Mouse (Mus musculus) neural tube, embryonic 12.5 days (tissue): ENCODE data around the gene Slc22a16. TPM values are rescaled to one million over a fixed set of nuclear protein-coding genes. Genes with fewer than 3 reads are reported as not detected.

Experiments
- ATAC-seq: fragments of 200-750 bp; cut with Nextera tagmentation; 2 replicates; pipeline ENCODE4 v1.8.0; 2017; ENCODE audit warnings: low read depth, mild to moderate bottlenecking, moderate TSS enrichment, moderate library complexity; ENCODE audit not compliant: low FRiP score
- H3K27ac ChIP-seq: fragments of 300-500 bp; sonication (generic); 2 replicates; pipeline ENCODE4 v1.5.1; 2016
- H3K27me3 ChIP-seq: fragments of 300-500 bp; sonication (generic); replicated peaks from 2 replicates; pipeline ENCODE4 v1.6.1; 2016; ENCODE audit warnings: mild to moderate bottlenecking
- H3K36me3 ChIP-seq: fragments of 300-500 bp; sonication (generic); 2 replicates; pipeline ENCODE4 v1.6.1; 2016; ENCODE audit warnings: mild to moderate bottlenecking
- H3K4me1 ChIP-seq: fragments of 300-500 bp; sonication (generic); 2 replicates; pipeline ENCODE4 v1.6.1; 2016
- H3K4me2 ChIP-seq: fragments of 300-500 bp; sonication (generic); replicated peaks from 2 replicates; pipeline ENCODE4 v1.6.1; 2016; ENCODE audit warnings: mild to moderate bottlenecking
- H3K4me3 ChIP-seq: fragments of 300-500 bp; sonication (generic); 2 replicates; pipeline ENCODE4 v1.5.1; 2016
- H3K9ac ChIP-seq: fragments of 300-500 bp; sonication (generic); 2 replicates; pipeline ENCODE4 v1.6.1; 2016; ENCODE audit warnings: mild to moderate bottlenecking
- H3K9me3 ChIP-seq: fragments of 300-500 bp; sonication (generic); 2 replicates; pipeline ENCODE4 v1.6.1; 2016; ENCODE audit warnings: mild to moderate bottlenecking
- WGBS: fragments of 180-500 bp; shearing (Covaris S2); methylation state at CpG from one replicate; pipeline ENCODE4 v1.1.7; 2016; 5-methylcytosine and 5-hydroxymethylcytosine counted together
- polyA plus RNA-seq: library from polyadenylated mRNA; unstranded; fragments of >200 nt; fragmentation: Nextera tagmentation; extraction: Ambion mirVana; gene quantifications from 2 replicates; pipeline ENCODE4 v1.2.1, GENCODE M21; 2016

Gene Slc22a16
- polyA plus RNA-seq, 1 experiment from 2014 or later: not detected

DNA sequence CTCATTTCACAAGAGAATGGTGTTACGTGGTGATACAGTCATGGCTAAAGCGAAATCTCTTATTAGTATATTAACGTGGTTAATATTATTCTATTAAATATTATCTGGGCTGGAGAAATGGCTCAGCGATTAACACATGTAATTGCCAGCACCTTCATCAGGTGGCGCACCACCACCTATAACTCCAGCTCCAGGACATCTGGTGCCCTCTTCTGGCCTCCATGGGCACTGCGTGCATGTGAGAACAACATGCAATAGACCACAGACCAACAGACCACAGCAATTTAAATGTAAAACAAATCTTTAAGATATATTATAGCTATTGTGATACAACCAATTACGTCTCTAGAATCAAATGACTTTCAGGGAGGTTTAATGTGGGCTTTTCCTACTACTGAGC is 59.0 kb downstream of the Slc22a16 start:
- 77% methylated on average over 7 of the region's 7 CpGs for WGBS
- no peak overlapping the region for H3K27ac ChIP-seq

DNA sequence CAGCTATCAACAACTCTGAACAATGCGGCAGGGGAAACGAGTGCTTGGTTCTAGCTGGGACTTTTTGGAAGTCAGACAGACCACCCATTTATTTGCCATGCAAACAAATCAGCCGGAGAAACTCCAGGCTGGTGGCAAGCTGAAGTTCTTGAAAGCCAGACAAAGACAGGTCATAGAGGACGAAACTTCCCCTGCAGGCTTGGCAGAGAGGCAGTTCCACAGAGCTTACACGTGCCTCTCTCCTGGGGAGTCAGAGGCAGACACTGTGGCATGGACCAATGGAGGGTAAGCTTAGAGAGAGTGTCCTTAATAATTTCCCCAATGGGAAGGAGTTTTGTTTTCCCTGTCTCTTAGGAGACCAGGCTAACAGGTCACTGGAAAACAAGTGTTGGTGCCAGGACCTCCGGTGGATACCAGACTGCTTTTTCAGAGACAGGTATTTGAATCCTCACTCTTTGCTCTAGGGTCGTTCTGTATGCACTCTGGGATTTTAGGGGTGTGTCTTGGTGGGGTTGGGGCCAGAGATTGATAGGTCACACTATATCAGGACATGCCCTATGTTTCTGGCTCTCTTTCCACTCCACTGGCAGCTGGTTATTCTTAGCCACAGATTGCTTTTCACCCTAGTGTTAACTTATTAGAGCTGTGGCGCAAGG is 59.6 kb downstream of the Slc22a16 start, which contains the start of gene Ddo:
Gene Ddo (plus strand): TSS at position 356 of the 656 bp plus-strand sequence.
- H3K27me3 ChIP-seq: no peaks in the 10 kb centered on the region
- WGBS: 81% methylated on average over 8 of the region's 8 CpGs
- ATAC-seq: no peak
- H3K9me3 ChIP-seq: no peaks in the 10 kb centered on the region; the same call in 1 of the 2 replicates
- no peaks in the 10 kb centered on the region for H3K36me3 ChIP-seq
- no peak within 1 kb of the TSS for H3K27ac ChIP-seq
- H3K4me2 ChIP-seq: no peak within 1 kb of the TSS
- no peaks in the 10 kb centered on the region for H3K4me1 ChIP-seq
- no peak within 1 kb of the TSS for H3K4me3 ChIP-seq
- no peak within 1 kb of the TSS for H3K9ac ChIP-seq

More for the DNA sequence above, 59.0 kb downstream of the Slc22a16 start:
- H3K4me3 ChIP-seq: no peak overlapping the region
- H3K9me3 ChIP-seq: no peaks in the 10 kb centered on the region; the same call in 1 of the 2 replicates
- H3K4me2 ChIP-seq: no peak overlapping the region
- no peaks in the 10 kb centered on the region for H3K27me3 ChIP-seq
- H3K9ac ChIP-seq: no peak overlapping the region
- ATAC-seq: no peak
- H3K36me3 ChIP-seq: no peaks in the 10 kb centered on the region
- no peaks in the 10 kb centered on the region for H3K4me1 ChIP-seq

DNA sequence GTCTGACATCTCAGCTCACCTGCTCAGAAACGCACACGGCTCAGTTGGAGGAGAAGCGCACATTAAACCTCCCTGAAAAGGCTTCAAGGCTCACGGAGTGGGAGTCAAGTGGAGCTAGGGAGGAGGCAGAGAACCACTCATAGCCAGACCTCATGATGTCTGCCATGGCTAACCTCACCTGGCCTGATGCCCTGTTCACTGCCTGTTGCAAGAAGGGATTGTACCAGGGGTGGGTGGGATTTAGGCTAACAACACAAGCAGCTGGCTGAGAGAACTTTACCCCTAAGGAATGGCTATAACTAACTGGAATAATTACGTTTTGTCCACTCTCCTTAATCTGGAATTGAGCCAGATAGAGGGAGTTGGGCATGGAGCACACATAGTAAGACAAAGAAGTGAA is 60.3 kb downstream of the Slc22a16 start:
- H3K36me3 ChIP-seq: no peaks in the 10 kb centered on the region
- H3K4me1 ChIP-seq: no peaks in the 10 kb centered on the region
- no peak for ATAC-seq
- H3K4me3 ChIP-seq: no peak overlapping the region
- H3K4me2 ChIP-seq: no peak overlapping the region
- H3K27ac ChIP-seq: no peak overlapping the region
- no peaks in the 10 kb centered on the region for H3K27me3 ChIP-seq
- H3K9me3 ChIP-seq: no peaks in the 10 kb centered on the region; the same call in 1 of the 2 replicates
- H3K9ac ChIP-seq: no peak overlapping the region
- WGBS: 85% methylated on average over 5 of the region's 5 CpGs

DNA sequence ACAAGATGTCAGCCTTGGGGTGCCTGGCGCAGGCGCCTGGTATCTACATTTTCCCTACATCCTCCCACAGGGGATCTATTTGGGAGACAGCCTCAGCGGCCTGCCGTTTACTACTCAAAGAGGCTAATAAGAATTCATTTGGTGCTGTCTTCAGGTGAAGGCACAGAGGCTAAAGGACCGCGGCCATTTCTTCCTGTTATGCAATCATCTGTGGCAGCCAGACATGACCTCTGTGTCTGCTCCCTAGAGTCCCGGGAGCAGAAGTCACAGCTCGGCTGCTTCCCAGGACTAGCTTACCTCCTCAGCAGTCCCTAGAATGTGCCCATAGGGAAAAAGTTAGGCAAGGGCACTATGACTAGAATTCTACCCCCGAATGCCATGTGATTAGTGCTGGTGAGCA is 60.8 kb downstream of the Slc22a16 start:
- Histone ChIP-seq H3K4me3 (no peak overlapping the region), H3K4me2 (no peak overlapping the region), H3K36me3 (no peaks in the 10 kb centered on the region), H3K27me3 (no peaks in the 10 kb centered on the region), H3K4me1 (no peaks in the 10 kb centered on the region), H3K9ac (no peak overlapping the region), H3K27ac (no peak overlapping the region), H3K9me3 (no peaks in the 10 kb centered on the region; the same call in 1 of the 2 replicates)
- ATAC-seq: no peak
- 78% methylated on average over 9 of the region's 9 CpGs for WGBS

DNA sequence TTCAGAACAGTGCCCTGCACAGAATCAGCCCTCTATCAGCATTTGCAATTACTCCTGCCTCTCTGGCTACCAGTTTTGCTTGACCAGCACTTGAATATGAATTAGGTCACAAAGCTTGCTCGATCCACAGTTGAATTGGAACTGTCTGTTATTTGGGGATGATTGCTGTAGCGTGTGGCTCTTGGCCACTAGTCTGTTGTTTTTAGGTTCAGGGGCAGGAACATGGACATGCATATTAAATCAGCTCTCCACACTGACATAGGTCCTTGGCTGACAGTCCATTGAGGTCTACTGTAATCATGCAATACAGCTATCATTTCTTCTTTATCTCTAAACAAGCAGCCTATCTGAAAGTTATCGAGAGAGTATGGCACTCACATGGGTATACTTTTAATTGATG is 62.0 kb downstream of the Slc22a16 start:
- H3K9me3 ChIP-seq: no peaks in the 10 kb centered on the region; the same call in 1 of the 2 replicates
- no peaks in the 10 kb centered on the region for H3K27me3 ChIP-seq
- WGBS: 89% methylated on average over 3 of the region's 3 CpGs
- no peak for ATAC-seq
- H3K9ac ChIP-seq: no peak overlapping the region
- H3K27ac ChIP-seq: no peak overlapping the region
- no peaks in the 10 kb centered on the region for H3K4me1 ChIP-seq
- no peak overlapping the region for H3K4me3 ChIP-seq
- no peaks in the 10 kb centered on the region for H3K36me3 ChIP-seq
- H3K4me2 ChIP-seq: no peak overlapping the region

DNA sequence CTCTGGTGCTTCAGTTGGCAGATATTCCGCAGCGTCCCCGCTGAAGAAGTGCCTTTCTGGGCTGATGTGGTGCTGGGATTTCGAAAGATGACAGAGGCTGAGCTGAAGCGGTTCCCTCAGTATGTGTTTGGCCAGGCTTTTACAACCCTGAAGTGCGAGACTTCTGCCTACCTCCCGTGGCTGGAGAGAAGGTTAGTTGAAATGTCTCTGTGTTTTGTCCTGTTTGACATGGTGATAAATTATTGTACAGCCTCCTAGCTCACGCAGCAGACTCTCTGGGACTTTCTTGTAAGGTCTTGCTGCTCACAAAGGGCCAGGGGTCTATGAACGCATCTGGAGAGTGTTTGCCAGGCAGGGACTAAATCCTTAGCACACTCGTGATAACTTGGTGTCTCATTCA is 67.2 kb downstream of the Slc22a16 start:
- Histone ChIP-seq H3K4me1 (peaks cover 16% of the 10 kb centered on the region), H3K4me2 (no peak overlapping the region), H3K27ac (no peak overlapping the region), H3K36me3 (no peaks in the 10 kb centered on the region), H3K9me3 (no peaks in the 10 kb centered on the region), H3K27me3 (no peaks in the 10 kb centered on the region), H3K4me3 (no peak overlapping the region), H3K9ac (no peak overlapping the region)
- 31% methylated on average over 10 of the region's 10 CpGs for WGBS
- no peak for ATAC-seq

DNA sequence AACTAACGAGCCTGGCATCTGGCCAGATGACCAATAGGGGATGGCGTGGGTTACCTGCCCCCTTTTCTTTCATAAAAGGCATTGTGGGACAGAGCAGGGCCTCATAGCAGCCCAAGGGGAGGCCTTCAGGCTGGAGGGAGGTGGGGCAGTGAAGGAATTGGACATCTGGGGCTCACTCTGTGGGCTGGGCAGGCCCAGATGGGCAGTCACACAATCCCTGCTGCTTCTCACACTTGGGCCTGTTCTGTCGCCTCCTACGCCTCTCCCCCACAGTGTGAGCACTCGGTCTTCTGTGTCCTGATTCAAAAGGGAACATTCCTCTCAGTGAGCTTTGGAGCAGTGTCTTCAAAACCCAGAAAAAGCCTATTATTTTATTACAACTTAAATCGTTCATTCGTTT is 68.1 kb downstream of the Slc22a16 start:
- no peak overlapping the region for H3K4me2 ChIP-seq
- 42% methylated on average over 7 of the region's 7 CpGs for WGBS
- no peak overlapping the region for H3K4me3 ChIP-seq
- ATAC-seq: no peak
- H3K36me3 ChIP-seq: no peaks in the 10 kb centered on the region
- no peaks in the 10 kb centered on the region for H3K27me3 ChIP-seq
- peaks cover 16% of the 10 kb centered on the region for H3K4me1 ChIP-seq
- H3K9me3 ChIP-seq: no peaks in the 10 kb centered on the region
- H3K9ac ChIP-seq: no peak overlapping the region
- no peak overlapping the region for H3K27ac ChIP-seq

DNA sequence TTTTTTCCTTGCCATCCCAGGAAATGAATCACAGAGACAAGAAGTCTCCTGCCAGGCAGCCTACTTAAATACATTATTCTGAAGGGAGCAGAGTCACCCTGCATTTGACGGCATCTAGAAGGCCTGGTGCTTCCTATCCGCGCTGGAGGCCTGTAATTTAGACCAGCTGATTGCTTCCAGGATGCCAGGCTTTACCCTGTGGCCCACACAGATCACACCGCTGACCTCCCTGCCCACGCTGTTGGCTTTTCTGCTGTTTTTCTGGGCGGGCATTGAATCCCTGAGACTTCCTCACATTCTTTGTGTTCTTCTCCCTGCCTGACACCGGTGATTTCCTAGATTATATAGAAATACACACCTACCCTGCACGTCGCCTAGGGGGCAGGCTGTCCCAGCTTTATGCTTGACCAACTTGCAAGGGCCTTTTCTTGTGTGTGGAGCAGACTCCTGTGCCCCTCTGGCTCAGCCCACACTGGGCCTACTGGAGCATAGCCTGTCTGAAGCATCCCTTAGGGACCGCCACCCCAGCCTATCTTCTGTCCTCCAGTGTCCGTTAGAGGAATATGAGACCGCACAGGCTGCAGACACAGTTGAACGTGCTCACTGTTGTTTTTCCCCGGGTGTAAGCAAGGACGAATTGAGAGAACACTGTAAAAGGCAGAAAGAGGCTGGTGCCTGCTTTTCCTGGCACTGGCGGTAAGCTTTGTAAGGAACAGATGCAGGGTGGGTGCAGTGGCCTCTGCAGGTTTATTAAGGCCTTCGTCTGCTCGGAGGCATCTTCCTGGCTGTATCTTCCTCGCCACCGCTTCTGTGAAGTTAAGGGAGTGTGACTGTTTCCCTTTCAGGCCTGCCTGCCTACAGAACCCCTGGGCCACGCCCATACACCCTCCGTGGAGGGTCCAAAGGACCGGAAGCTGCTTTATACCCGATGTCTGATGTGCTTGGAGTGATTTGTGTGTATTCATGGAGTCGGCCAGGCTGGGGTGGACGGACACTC is 69.0 kb downstream of the Slc22a16 start:
- Histone ChIP-seq H3K36me3 (no peaks in the 10 kb centered on the region), H3K4me3 (no peak overlapping the region), H3K4me1 (peaks cover 16% of the 10 kb centered on the region), H3K9ac (0 out of 2 replicates have a peak overlapping the region, but pooled peaks have one; percentile 5), H3K9me3 (no peaks in the 10 kb centered on the region), H3K4me2 (no peak overlapping the region), H3K27ac (no peak overlapping the region), H3K27me3 (no peaks in the 10 kb centered on the region)
- peak; percentile 78 for ATAC-seq
- WGBS: 53% methylated on average over 26 of the region's 26 CpGs

DNA sequence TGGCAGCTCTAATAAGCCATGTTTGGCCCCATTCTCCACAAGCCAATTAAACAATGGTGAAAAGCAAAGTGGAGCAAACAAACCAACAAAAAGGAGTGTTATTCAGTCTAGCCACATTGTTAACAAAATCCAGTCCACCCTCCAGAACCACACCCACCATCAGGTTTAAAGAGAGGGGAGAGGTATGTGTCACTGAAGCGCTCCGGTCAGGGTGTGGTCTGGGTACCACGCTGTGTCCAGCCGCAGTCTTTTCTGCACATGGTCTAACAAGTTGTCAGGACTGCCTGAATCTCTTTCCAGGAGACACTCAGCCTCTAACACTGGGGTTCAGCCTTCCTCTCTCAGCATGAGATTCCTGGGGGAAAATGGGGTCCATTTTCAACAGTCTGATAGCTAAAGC is 70.3 kb downstream of the Slc22a16 start:
- H3K4me1 ChIP-seq: peaks cover 16% of the 10 kb centered on the region
- no peak for ATAC-seq
- no peaks in the 10 kb centered on the region for H3K9me3 ChIP-seq
- 89% methylated on average over 4 of the region's 4 CpGs for WGBS
- no peak overlapping the region for H3K4me2 ChIP-seq
- no peak overlapping the region for H3K27ac ChIP-seq
- no peak overlapping the region for H3K4me3 ChIP-seq
- H3K27me3 ChIP-seq: no peaks in the 10 kb centered on the region
- no peaks in the 10 kb centered on the region for H3K36me3 ChIP-seq
- H3K9ac ChIP-seq: no peak overlapping the region

DNA sequence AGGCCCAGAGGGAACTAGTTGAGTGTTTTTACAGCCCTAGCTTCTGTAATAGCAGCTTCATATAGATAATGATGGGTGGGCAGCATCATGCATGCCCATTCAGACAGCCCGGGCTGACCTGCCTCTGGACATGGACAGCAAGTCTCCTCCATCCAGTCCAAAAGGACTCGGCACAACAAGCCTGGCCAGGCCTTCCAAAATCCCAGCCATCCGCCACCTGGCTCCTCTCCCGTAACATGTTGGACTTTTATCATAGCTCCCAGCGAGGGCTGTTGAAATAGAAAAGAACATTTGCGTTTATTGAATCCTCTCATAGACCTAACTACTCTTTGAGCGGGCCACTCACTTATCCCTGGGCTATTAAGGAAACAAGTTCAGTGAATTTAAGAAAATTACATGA is 71.8 kb downstream of the Slc22a16 start:
- no peak overlapping the region for H3K4me3 ChIP-seq
- H3K4me2 ChIP-seq: no peak overlapping the region
- 0 out of 2 replicates have a peak, but pooled peaks cover 6% of the 10 kb centered on the region for H3K9me3 ChIP-seq
- peaks cover 16% of the 10 kb centered on the region for H3K4me1 ChIP-seq
- no peaks in the 10 kb centered on the region for H3K27me3 ChIP-seq
- no peak overlapping the region for H3K27ac ChIP-seq
- H3K36me3 ChIP-seq: no peaks in the 10 kb centered on the region
- H3K9ac ChIP-seq: no peak overlapping the region
- ATAC-seq: no peak
- WGBS: 90% methylated on average over 7 of the region's 7 CpGs

DNA sequence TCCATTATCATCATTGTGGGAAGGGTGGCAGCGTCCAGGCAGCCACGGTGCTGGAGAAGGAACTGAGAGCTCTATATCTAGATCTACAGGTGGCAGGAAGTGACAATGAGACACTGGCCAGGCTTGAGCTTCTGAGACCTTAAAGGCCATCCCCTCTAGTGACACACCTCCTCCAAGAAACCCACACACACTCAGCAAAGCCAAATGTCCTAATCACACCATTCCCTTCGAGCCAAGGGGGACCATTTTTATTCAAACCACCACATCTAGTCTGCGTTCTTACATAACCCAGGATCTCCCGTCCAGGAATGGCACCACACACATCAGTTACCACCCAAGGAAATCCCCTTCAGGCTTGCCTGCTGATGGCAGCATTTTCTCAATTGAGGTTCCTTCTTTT is 73.0 kb downstream of the Slc22a16 start:
- no peak for ATAC-seq
- Histone ChIP-seq H3K4me2 (no peak overlapping the region), H3K27me3 (no peaks in the 10 kb centered on the region), H3K9ac (no peak overlapping the region), H3K4me3 (no peak overlapping the region), H3K9me3 (0 out of 2 replicates have a peak, but pooled peaks cover 9% of the 10 kb centered on the region), H3K36me3 (no peaks in the 10 kb centered on the region), H3K4me1 (peaks cover 15% of the 10 kb centered on the region), H3K27ac (no peak overlapping the region)
- WGBS: 89% methylated on average over 5 of the region's 5 CpGs

DNA sequence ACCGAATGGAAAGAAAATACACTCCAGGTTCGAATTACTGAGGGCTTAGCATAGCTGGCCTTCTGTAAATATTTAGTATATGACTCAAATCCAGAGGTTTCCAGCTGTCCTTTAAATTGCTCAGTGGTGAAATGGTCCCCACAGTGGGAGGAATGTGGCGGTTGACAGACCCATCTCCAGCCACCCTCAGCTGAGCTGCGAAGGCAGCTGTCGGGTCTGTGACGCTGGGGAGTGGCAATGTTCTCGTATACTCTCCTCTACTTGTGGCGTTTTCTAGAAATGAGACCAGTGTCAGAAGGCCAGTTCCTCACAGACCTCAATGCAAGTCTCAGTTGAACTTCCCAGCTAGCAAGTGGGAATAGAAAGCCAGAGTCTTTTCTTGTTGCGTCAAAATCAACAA is 74.3 kb downstream of the Slc22a16 start:
- Histone ChIP-seq H3K27me3 (no peaks in the 10 kb centered on the region), H3K9ac (no peak overlapping the region), H3K9me3 (0 out of 2 replicates have a peak, but pooled peaks cover 9% of the 10 kb centered on the region), H3K27ac (no peak overlapping the region), H3K4me2 (no peak overlapping the region), H3K36me3 (no peaks in the 10 kb centered on the region), H3K4me3 (no peak overlapping the region), H3K4me1 (peaks cover 2% of the 10 kb centered on the region)
- ATAC-seq: no peak
- 82% methylated on average over 9 of the region's 9 CpGs for WGBS
